Mouse (Mus musculus): ENCODE data around the gene Map4k4. TPM values are rescaled to one million over a fixed set of nuclear protein-coding genes. Genes with fewer than 3 reads are reported as not detected.

Map4k4 gene
- polyA plus RNA-seq, 1 experiment from 2014 or later, result 65.8 TPM

DNA sequence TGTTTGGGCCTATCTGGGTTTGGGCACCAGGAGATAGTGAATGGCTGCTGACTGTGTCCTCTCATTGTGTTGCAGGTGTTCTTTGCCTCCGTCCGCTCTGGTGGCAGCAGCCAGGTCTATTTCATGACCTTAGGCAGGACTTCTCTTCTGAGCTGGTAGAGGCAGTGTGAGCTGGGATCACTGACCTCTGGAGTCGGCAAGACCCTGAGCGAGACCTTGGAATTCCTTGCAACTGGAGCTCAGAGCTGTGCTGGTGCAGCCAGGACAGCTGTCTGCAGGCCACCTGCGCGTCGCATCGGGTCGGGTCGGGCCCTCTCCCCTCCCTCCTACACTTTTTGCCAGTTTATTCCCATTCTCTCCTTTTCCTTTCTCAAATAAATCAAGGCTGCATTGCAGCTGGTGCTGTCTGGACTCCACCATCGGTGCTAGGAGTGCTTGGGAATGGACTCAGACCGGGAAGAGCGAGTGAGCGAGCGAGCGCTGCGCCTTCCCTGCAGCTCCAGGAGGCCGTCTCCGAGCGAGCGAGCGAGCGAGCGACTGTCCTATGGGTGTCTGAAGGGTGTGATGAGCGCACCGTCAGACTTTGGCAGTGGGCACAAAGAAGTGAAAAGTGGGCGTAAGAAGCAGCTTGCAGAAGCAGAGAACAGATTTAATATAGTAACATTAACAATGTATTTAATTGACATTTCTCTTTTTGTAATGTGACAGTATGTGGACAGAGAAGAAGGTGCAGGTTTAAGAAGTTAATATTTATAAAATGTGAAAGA lies 124.0 kb downstream of the Map4k4 start:
- Histone ChIP-seq H3K36me3 (peaks cover 76% of the 10 kb centered on the region), H3K27me3 (replicated peaks) (no peaks in the 10 kb centered on the region), H3K27ac (no peak overlapping the region), H3K9me3 (no peaks in the 10 kb centered on the region), H3K4me2 (replicated peaks) (no peak overlapping the region), H3K9ac (no peak overlapping the region), H3K4me1 (no peaks in the 10 kb centered on the region), H3K4me3 (no peak overlapping the region)
- no peak for ATAC-seq (ENCODE audit: low FRiP score, low read depth)
- WGBS, result 94% methylated on average over 27 of the region's 27 CpGs

DNA sequence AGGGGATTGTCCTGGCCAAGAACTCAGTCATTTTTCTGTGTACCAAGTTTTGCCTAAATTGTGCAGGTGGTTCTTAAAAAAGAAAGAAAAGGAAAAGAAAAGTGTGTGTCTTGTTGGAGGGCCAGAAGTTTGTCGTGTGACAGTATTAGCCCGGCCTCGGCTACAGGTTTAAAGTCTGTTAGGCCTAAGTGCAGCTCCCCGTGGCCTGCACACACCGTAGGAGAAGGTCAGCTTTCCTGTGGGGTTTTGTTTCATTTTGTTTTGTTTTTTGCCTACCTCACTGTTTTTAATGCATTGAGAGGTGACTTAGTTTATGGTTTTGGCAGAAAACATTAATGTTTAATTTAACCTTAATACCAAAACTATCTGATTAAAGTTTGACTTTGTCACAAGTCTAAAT lies 124.7 kb downstream of the Map4k4 start:
- no peak overlapping the region for H3K4me3 ChIP-seq
- no peak overlapping the region for H3K27ac ChIP-seq
- no peak overlapping the region for H3K9ac ChIP-seq
- no peak for ATAC-seq (ENCODE audit: low FRiP score, low read depth)
- peaks cover 69% of the 10 kb centered on the region for H3K36me3 ChIP-seq
- H3K27me3 ChIP-seq (replicated peaks), result no peaks in the 10 kb centered on the region
- H3K4me2 ChIP-seq (replicated peaks), result no peak overlapping the region
- H3K9me3 ChIP-seq, result no peaks in the 10 kb centered on the region
- WGBS, result 92% methylated on average over 5 of the region's 5 CpGs
- no peaks in the 10 kb centered on the region for H3K4me1 ChIP-seq

DNA sequence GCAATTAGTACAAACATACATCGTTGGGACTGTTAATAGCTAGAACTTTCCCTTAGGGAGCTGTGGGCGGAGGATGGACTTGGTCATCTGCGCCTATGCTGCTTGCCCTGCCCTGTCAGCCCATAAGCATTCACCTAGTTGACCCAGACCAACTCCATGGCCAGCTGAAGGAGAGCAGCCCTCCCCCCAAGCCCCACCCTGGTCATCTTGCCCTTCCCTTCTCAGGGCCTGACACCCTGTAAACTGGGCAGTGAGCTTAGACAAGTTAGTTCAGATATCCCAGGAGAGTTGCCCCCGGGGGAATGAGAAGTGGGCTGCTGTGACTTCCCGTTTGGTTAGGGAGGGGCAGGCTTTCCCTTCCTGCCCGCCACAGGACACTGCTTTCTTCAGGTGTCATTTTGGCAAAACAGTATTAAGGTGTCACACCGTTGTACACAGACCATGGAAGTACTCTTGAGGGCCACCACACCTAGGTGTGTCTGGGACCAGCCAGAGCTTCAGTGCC lies 126.5 kb downstream of the Map4k4 start:
- H3K36me3 ChIP-seq, result peaks cover 57% of the 10 kb centered on the region
- WGBS, result 86% methylated on average over 7 of the region's 7 CpGs

GRCm38 (mm10) chr1:40028207-40028998 lies 127.7 kb downstream of the Map4k4 start:
- 90% methylated on average over 12 of the region's 12 CpGs for WGBS
- no peaks in the 10 kb centered on the region for H3K27me3 ChIP-seq (replicated peaks)
- H3K4me3 ChIP-seq, result no peak overlapping the region
- peaks cover 45% of the 10 kb centered on the region for H3K36me3 ChIP-seq
- no peak overlapping the region for H3K4me2 ChIP-seq (replicated peaks)
- no peak overlapping the region for H3K9ac ChIP-seq
- H3K27ac ChIP-seq, result no peak overlapping the region
- H3K9me3 ChIP-seq, result no peaks in the 10 kb centered on the region
- no peaks in the 10 kb centered on the region; the same call in 1 of the 2 replicates for H3K4me1 ChIP-seq
- peak; percentile 35 for ATAC-seq (ENCODE audit: low FRiP score, low read depth)

More for the DNA sequence above, 126.5 kb downstream of the Map4k4 start:
- ATAC-seq (ENCODE audit: low FRiP score, low read depth), result no peak; the same call in 1 of the 2 replicates
- Histone ChIP-seq H3K27ac (no peak overlapping the region), H3K4me3 (no peak overlapping the region), H3K4me2 (replicated peaks) (no peak overlapping the region), H3K9me3 (no peaks in the 10 kb centered on the region), H3K27me3 (replicated peaks) (no peaks in the 10 kb centered on the region), H3K4me1 (no peaks in the 10 kb centered on the region), H3K9ac (no peak overlapping the region)

DNA sequence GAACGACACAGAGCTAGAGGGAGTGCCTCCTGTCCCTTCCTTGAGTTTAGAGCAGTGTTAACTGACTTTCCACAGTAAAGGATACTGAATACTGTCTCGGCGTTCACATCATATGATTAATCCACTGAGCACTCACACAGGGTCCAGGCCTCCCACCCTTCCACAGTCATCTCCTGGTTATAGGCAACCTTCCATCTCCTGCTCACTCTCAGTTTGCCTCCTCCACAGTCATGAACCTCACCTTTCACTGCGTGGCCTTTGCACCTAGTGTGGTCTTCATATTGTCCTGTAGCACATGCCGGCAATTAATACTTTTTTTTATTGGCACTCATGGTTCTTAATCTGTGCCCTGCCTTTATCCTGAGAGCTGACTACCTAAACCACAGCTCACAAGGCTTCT lies 128.9 kb downstream of the Map4k4 start:
- no peaks in the 10 kb centered on the region for H3K9me3 ChIP-seq
- H3K9ac ChIP-seq, result no peak overlapping the region
- no peak overlapping the region for H3K4me3 ChIP-seq
- H3K27ac ChIP-seq, result no peak overlapping the region
- no peak overlapping the region for H3K4me2 ChIP-seq (replicated peaks)
- 93% methylated on average over 5 of the region's 5 CpGs for WGBS
- H3K27me3 ChIP-seq (replicated peaks), result no peaks in the 10 kb centered on the region
- peaks cover 33% of the 10 kb centered on the region for H3K36me3 ChIP-seq
- ATAC-seq (ENCODE audit: low FRiP score, low read depth), result no peak
- no peaks in the 10 kb centered on the region; the same call in 1 of the 2 replicates for H3K4me1 ChIP-seq

DNA sequence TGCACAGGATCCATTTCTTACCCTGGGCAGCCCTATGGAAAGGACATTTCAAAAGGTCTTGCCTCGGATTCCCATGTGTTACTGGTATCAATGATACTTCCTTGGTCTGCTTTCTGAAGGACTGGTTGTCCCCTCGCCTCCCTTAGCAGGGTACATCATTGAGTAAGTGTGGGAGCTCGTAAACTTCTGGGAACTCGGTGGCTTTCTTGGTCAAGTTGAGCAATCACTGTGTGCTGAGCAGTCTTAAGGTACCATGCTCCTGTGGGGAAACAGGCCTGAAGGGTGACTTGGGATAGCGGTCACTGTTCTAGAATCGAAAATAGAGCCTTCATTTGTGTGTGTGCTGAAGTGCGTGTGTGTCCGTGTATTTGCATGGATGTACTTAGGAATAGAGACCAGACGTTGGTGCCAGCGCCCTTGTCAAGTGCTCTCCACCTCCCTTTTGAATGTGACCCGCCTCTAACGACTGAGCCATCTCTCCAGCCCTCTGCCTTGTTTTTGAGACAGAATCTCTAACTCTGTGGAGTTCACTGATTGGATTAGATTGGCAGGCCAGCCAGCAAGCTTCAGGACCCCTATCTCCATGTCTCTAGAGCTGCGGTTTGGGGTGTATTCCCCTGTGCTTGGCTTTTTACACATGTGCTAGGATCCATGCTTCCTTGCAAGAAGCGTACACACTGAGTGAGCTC lies 129.7 kb downstream of the Map4k4 start:
- H3K36me3 ChIP-seq, result peaks cover 25% of the 10 kb centered on the region
- H3K27me3 ChIP-seq (replicated peaks), result no peaks in the 10 kb centered on the region
- no peak overlapping the region for H3K27ac ChIP-seq
- no peak overlapping the region for H3K4me3 ChIP-seq
- 87% methylated on average over 14 of the region's 14 CpGs for WGBS
- no peaks in the 10 kb centered on the region for H3K9me3 ChIP-seq
- H3K4me2 ChIP-seq (replicated peaks), result no peak overlapping the region
- no peak for ATAC-seq (ENCODE audit: low FRiP score, low read depth)
- H3K4me1 ChIP-seq, result no peaks in the 10 kb centered on the region; the same call in 1 of the 2 replicates
- H3K9ac ChIP-seq, result no peak overlapping the region

DNA sequence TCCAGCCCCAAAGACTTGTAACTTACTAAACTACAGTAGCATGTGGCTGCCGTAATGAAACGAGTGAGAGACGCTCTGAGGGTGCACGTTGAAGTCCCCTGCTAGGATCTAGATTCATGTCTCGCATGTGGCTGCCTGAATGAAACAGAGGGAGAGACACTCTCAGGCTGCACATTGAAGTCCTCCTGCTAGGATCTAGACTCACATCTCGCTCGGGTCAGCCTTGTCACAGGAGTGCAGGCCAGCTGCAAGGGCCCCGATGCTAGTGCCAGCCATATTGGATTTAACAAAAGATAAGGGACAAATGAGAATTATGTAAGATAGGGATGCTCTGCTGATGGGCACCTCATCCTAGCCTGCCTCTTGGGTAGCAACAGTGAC lies 130.3 kb downstream of the Map4k4 start:
- H3K4me3 ChIP-seq, result no peak overlapping the region
- H3K27me3 ChIP-seq (replicated peaks), result no peaks in the 10 kb centered on the region
- WGBS, result 95% methylated on average over 8 of the region's 8 CpGs
- peaks cover 20% of the 10 kb centered on the region for H3K36me3 ChIP-seq
- H3K9me3 ChIP-seq, result no peaks in the 10 kb centered on the region
- no peak for ATAC-seq (ENCODE audit: low FRiP score, low read depth)
- H3K4me1 ChIP-seq, result no peaks in the 10 kb centered on the region; the same call in 1 of the 2 replicates
- no peak overlapping the region for H3K4me2 ChIP-seq (replicated peaks)
- H3K27ac ChIP-seq, result no peak overlapping the region
- no peak overlapping the region for H3K9ac ChIP-seq

GRCm38 (mm10) chr1:40031626-40032025 lies 130.9 kb downstream of the Map4k4 start:
- Histone ChIP-seq H3K4me1 (no peaks in the 10 kb centered on the region; the same call in 1 of the 2 replicates), H3K4me3 (no peak overlapping the region), H3K9me3 (no peaks in the 10 kb centered on the region), H3K4me2 (replicated peaks) (no peak overlapping the region), H3K36me3 (peaks cover 14% of the 10 kb centered on the region), H3K27ac (no peak overlapping the region), H3K27me3 (replicated peaks) (no peaks in the 10 kb centered on the region), H3K9ac (no peak overlapping the region)
- WGBS, result 95% methylated on average over 2 of the region's 2 CpGs
- ATAC-seq (ENCODE audit: low FRiP score, low read depth), result no peak

- no peaks in the 10 kb centered on the region for H3K27me3 ChIP-seq (replicated peaks)
- 80% methylated on average over 4 of the region's 4 CpGs for WGBS
- no peak for ATAC-seq (ENCODE audit: low FRiP score, low read depth)
- no peak overlapping the region for H3K4me2 ChIP-seq (replicated peaks)
- H3K4me3 ChIP-seq, result no peak overlapping the region
- no peaks in the 10 kb centered on the region for H3K9me3 ChIP-seq
- no peak overlapping the region for H3K27ac ChIP-seq
- H3K36me3 ChIP-seq, result peaks cover 1% of the 10 kb centered on the region
- H3K9ac ChIP-seq, result no peak overlapping the region
- H3K4me1 ChIP-seq, result no peaks in the 10 kb centered on the region; the same call in 1 of the 2 replicates
Measured at GRCm38 (mm10) chr1:40033315-40033714, 132.6 kb downstream of the Map4k4 start.

- Histone ChIP-seq H3K27me3 (replicated peaks) (no peaks in the 10 kb centered on the region), H3K4me3 (no peak overlapping the region), H3K4me1 (no peaks in the 10 kb centered on the region; the same call in 1 of the 2 replicates), H3K9me3 (no peaks in the 10 kb centered on the region), H3K4me2 (replicated peaks) (no peak overlapping the region), H3K27ac (no peak overlapping the region), H3K9ac (no peak overlapping the region), H3K36me3 (no peaks in the 10 kb centered on the region)
- ATAC-seq (ENCODE audit: low FRiP score, low read depth), result no peak
- WGBS, result 73% methylated on average over 12 of the region's 12 CpGs
Measured at GRCm38 (mm10) chr1:40033743-40034420, 133.2 kb downstream of the Map4k4 start.

- no peaks in the 10 kb centered on the region for H3K36me3 ChIP-seq
- ATAC-seq (ENCODE audit: low FRiP score, low read depth), result no peak
- H3K9ac ChIP-seq, result no peak overlapping the region
- H3K27ac ChIP-seq, result no peak overlapping the region
- no peak overlapping the region for H3K4me2 ChIP-seq (replicated peaks)
- H3K27me3 ChIP-seq (replicated peaks), result no peaks in the 10 kb centered on the region
- no peak overlapping the region for H3K4me3 ChIP-seq
- WGBS, result 94% methylated on average over 6 of the region's 6 CpGs
- H3K9me3 ChIP-seq, result no peaks in the 10 kb centered on the region
- no peaks in the 10 kb centered on the region; the same call in 1 of the 2 replicates for H3K4me1 ChIP-seq
Measured at GRCm38 (mm10) chr1:40037831-40038230, 137.1 kb downstream of the Map4k4 start.

Data from neural tube, embryonic 12.5 days (tissue).